Mouse (Mus musculus) forebrain, postnatal 0 days (tissue): Measurements from ENCODE around the gene Dmac2. TPM values are rescaled to one million over a fixed set of nuclear protein-coding genes. Genes with fewer than 3 reads are reported as not detected.

Experiments used
- ATAC-seq: fragments of 200-750 bp; cut with Nextera tagmentation; 2 replicates; pipeline ENCODE4 v1.8.0; 2017; ENCODE audit warnings: mild to moderate bottlenecking, moderate library complexity
- DNase-seq: peaks from one replicate; pipeline ENCODE4 v3.0.0-alpha.2; 2015
- H3K27ac ChIP-seq: fragments of 300-500 bp; sonication (generic); 2 replicates; pipeline ENCODE4 v1.5.1; 2014; ENCODE audit warnings: low read depth, mild to moderate bottlenecking, antibody characterized with exemption, low read length, moderate library complexity, mixed read lengths
- H3K27me3 ChIP-seq: fragments of 300-500 bp; sonication (generic); 2 replicates; pipeline ENCODE4 v1.6.1; 2014; ENCODE audit warnings: mild to moderate bottlenecking, low read length, mixed read lengths; ENCODE audit not compliant: insufficient read depth
- H3K36me3 ChIP-seq: fragments of 300-500 bp; sonication (generic); 2 replicates; pipeline ENCODE4 v1.6.1; 2014; ENCODE audit warnings: mild to moderate bottlenecking, moderate library complexity; ENCODE audit not compliant: insufficient read depth
- H3K4me1 ChIP-seq: fragments of 300-500 bp; sonication (generic); 2 replicates; pipeline ENCODE4 v1.6.1; 2014; ENCODE audit warnings: antibody characterized with exemption; ENCODE audit not compliant: insufficient read depth
- H3K4me2 ChIP-seq: fragments of 300-500 bp; sonication (generic); 2 replicates; pipeline ENCODE4 v1.6.1; 2014; ENCODE audit warnings: low read depth, mild to moderate bottlenecking, moderate library complexity
- H3K4me3 ChIP-seq: fragments of 300-500 bp; sonication (generic); 2 replicates; pipeline ENCODE4 v1.5.1; 2014; ENCODE audit warnings: low read depth, low read length, mixed read lengths
- H3K9ac ChIP-seq: fragments of 300-500 bp; sonication (generic); 2 replicates; pipeline ENCODE4 v1.6.1; 2014; ENCODE audit warnings: mild to moderate bottlenecking
- H3K9me3 ChIP-seq: fragments of 300-500 bp; sonication (generic); 2 replicates; pipeline ENCODE4 v1.6.1; 2016; ENCODE audit warnings: low read length
- CTCF ChIP-seq: sonication (generic); IDR thresholded peaks from 2 replicates; pipeline ENCODE4 v1.5.1; 2016; ENCODE audit warnings: antibody characterized with exemption, control low read depth, low read depth
- WGBS: fragments of 180-500 bp; shearing (Covaris S2); extraction: QIAGEN DNeasy Blood & Tissue Kit; methylation state at CpG from one replicate; pipeline ENCODE4 v1.1.7; 2014; 5-methylcytosine and 5-hydroxymethylcytosine counted together
- polyA plus RNA-seq: library from polyadenylated mRNA; unstranded; fragments of >200 nt; fragmentation: Nextera tagmentation; extraction: Ambion mirVana; gene quantifications from 2 replicates; pipeline ENCODE4 v1.2.1, GENCODE M21; 2015
- total RNA-seq: library from RNA; depleted of rRNA; stranded (reverse); fragments of >200 nt; gene quantifications from 2 replicates; pipeline ENCODE4 v1.2.3, GENCODE M21; 2014

Gene Dmac2
- total and polyA plus RNA-seq, 2 experiments from 2014 or later, result 40.6 to 45.8 TPM

DNA sequence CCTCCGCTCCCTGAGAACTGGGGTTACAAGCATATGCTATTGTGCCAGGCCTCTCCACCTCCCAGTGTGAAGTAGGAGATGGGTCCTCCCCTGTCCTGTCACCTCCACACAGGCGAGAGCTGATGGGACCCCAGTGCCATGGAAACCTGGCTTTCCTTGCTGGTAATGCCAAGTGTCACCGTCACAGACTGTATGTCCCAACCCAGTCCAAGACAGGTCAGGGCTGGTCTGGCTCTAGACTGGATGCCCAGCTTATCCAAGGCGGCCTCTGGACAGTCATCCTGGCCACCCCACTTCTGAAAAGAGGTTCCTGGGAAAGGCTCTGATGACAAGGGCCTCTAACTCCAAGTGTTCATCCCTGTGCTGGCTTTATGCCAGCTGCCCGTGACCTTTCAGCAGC, 17.9 kb downstream of the Dmac2 start:
- WGBS, result 84% methylated on average over 5 of the region's 5 CpGs
- DNase-seq, result no peak
- TF ChIP-seq CTCF, result no peak

DNA sequence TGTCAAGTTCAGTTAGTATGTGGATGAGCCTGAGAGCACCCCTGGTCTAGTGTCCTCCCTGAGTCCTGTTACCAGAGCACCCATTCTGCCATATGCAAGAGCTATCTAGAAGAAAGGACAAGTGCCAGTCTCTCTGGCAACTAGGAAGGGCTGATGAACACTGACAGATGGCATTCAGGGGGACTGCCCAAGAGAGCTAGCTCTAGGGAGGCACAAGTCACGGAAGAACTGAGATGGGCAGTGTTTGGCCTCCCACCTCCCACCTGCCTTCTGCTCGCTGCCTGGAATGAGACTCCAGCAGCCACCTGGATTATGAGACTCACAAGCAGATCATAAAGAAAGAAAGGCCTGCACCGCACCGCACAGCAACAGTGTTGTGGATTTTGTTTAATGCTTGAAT, 20.5 kb downstream of the Dmac2 start:
- H3K9me3 ChIP-seq, result no peaks in the 10 kb centered on the region
- H3K9ac ChIP-seq, result no peak overlapping the region
- 73% methylated on average over 4 of the region's 4 CpGs for WGBS
- H3K4me3 ChIP-seq, result no peak overlapping the region
- no peak overlapping the region for H3K27ac ChIP-seq
- ATAC-seq (no peak), DNase-seq (no peak)
- H3K4me2 ChIP-seq, result no peak overlapping the region
- no peaks in the 10 kb centered on the region for H3K27me3 ChIP-seq
- TF ChIP-seq CTCF, result no peak
- no peaks in the 10 kb centered on the region for H3K4me1 ChIP-seq
- peaks cover 39% of the 10 kb centered on the region for H3K36me3 ChIP-seq

More for the DNA sequence above, 17.9 kb downstream of the Dmac2 start:
- Histone ChIP-seq H3K27me3 (no peaks in the 10 kb centered on the region), H3K4me1 (no peaks in the 10 kb centered on the region), H3K36me3 (peaks cover 65% of the 10 kb centered on the region), H3K4me3 (no peak overlapping the region), H3K9me3 (no peaks in the 10 kb centered on the region), H3K9ac (no peak overlapping the region), H3K4me2 (no peak overlapping the region), H3K27ac (no peak overlapping the region)
- no peak for ATAC-seq

DNA sequence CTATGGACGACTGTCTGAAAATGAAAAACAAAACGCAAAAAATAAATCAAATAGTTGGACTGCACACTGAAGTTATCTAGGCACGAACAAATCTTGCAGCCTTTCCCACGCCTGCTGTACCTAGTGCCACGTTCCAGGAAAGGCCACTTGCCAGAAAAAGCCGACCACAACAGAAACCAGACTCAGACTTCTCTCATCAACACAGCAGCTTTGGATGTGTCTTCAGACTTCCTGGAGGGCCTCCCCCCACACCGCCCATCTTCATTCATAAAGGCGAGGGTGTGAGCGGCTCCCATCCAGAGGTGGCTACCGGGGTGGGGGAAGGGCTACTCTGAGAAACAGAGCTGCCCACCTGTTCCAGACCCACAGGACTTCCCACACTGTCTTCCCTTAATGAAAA, 24.9 kb downstream of the Dmac2 start:
- Histone ChIP-seq H3K27me3 (no peaks in the 10 kb centered on the region), H3K36me3 (peaks cover 11% of the 10 kb centered on the region), H3K9me3 (no peaks in the 10 kb centered on the region), H3K27ac (no peak overlapping the region), H3K4me3 (no peak overlapping the region), H3K9ac (no peak overlapping the region), H3K4me1 (no peaks in the 10 kb centered on the region), H3K4me2 (no peak overlapping the region)
- WGBS, result 76% methylated on average over 10 of the region's 10 CpGs
- no peak for ATAC-seq
- no peak for DNase-seq
- no peak for TF ChIP-seq CTCF

DNA sequence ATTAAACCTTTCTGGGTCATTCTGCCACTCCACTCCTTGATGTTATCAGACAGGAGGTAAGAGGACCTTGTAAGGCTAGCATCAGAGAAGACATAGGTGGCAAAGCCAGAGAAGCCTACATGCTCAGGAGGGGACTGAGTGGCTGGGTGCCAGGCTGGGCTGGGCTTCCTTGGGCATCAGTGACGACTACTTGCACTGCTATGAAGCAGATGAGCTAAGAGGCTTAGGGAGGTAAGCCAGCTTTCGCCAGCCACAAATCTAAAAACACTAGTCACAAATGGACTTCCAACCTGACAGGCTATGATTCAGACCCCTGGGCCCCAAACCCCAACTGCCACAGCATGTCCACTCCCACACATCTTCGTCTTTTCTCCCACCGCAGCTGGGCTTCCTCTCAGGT, 25.4 kb downstream of the Dmac2 start:
- DNase-seq (no peak), ATAC-seq (no peak)
- H3K4me3 ChIP-seq, result no peak overlapping the region
- WGBS, result 67% methylated on average over 4 of the region's 4 CpGs
- no peak overlapping the region for H3K27ac ChIP-seq
- H3K4me1 ChIP-seq, result no peaks in the 10 kb centered on the region
- H3K36me3 ChIP-seq, result peaks cover 9% of the 10 kb centered on the region
- TF ChIP-seq CTCF, result no peak
- H3K4me2 ChIP-seq, result no peak overlapping the region
- H3K9me3 ChIP-seq, result no peaks in the 10 kb centered on the region
- no peak overlapping the region for H3K9ac ChIP-seq
- no peaks in the 10 kb centered on the region for H3K27me3 ChIP-seq

DNA sequence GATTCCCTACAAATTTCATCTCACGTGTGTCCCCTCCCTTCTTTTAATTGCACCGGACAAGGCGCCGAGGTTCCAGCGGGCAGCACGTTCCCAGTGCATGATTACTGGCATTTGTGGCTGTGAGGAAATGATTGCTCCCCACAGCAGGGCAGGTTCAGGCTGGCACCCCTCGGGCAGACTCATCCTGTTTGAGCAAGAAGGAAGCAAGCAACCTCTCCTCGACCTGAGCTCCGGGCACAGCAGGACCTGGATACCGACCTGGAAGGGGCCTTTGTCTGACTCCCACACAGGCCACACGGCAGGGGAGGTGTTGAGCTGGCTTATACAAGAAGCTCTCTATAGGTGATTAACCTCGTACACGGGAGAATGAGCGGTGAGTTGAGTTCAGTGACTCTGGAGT, 25.9 kb downstream of the Dmac2 start:
- WGBS, result 34% methylated on average over 14 of the region's 14 CpGs

DNA sequence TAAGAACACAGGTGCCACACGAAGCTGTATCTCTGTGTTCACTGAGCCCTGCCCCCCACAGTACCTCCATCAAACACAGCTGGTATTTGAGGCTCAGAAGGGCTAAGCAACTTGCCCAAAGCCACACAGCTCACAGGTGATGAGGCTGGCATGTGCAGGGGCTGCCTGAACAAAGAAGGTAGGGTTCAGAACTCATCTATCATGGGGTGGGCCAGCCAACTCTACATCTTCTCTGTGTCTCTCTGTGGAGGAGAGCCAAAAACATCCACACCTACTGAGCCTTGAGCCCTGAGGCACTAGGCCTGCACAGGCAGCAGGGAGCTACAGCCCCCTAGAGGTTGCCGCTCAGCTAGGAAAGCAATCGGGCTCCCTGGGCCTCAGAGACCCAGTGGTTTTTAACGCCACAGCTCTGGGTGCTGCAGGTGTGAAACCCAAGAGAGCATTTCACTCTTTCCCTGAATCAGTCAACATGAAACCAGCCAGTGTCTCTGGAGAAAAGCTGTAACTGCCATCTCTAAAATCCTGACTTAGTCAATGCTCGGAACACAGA, 28.4 kb downstream of the Dmac2 start:
- no peaks in the 10 kb centered on the region for H3K4me1 ChIP-seq
- no peak overlapping the region for H3K27ac ChIP-seq
- no peak for ATAC-seq
- H3K36me3 ChIP-seq, result no peaks in the 10 kb centered on the region
- H3K9ac ChIP-seq, result no peak overlapping the region
- H3K9me3 ChIP-seq, result no peaks in the 10 kb centered on the region
- 60% methylated on average over 5 of the region's 5 CpGs for WGBS
- H3K27me3 ChIP-seq, result no peaks in the 10 kb centered on the region
- no peak overlapping the region for H3K4me3 ChIP-seq
- no peak; the same call in 1 of the 2 replicates for TF ChIP-seq CTCF
- no peak for DNase-seq
- H3K4me2 ChIP-seq, result no peak overlapping the region

More for the DNA sequence above, 25.9 kb downstream of the Dmac2 start:
- DNase-seq (no peak), ATAC-seq (no peak)
- Histone ChIP-seq H3K27ac (no peak overlapping the region), H3K9me3 (no peaks in the 10 kb centered on the region), H3K36me3 (peaks cover 9% of the 10 kb centered on the region), H3K4me3 (no peak overlapping the region), H3K27me3 (no peaks in the 10 kb centered on the region), H3K9ac (no peak overlapping the region), H3K4me1 (no peaks in the 10 kb centered on the region), H3K4me2 (no peak overlapping the region)
- no peak for TF ChIP-seq CTCF

DNA sequence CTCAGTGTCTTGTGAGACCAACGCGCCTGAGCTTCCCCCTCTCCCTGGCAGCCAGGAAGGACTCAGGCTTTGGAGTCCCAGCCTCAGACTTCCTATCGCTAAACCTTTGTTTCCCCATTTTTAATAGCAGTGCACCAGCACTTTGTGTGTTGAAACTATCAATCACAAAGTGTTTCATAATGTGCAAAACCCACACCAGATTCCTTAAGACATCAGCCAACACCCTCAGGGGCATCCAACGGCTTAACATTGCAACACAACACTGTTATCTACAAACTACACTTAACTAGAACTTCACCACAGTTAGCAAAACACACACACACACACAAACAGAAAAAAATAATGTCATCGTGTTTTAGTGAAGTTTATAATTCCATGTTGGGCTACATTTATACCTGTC, 30.6 kb downstream of the Dmac2 start:
- no peak overlapping the region for H3K9ac ChIP-seq
- no peaks in the 10 kb centered on the region for H3K4me1 ChIP-seq
- ATAC-seq, result no peak
- H3K36me3 ChIP-seq, result peaks cover 3% of the 10 kb centered on the region; the same call in 1 of the 2 replicates
- no peak overlapping the region for H3K4me3 ChIP-seq
- no peak for TF ChIP-seq CTCF
- H3K4me2 ChIP-seq, result no peak overlapping the region
- no peak for DNase-seq
- no peaks in the 10 kb centered on the region for H3K9me3 ChIP-seq
- H3K27me3 ChIP-seq, result no peaks in the 10 kb centered on the region
- no peak overlapping the region for H3K27ac ChIP-seq
- 88% methylated on average over 5 of the region's 5 CpGs for WGBS
